Mouse (Mus musculus) A20 (cell line): Measurements from ENCODE around the gene Kcnh4.
A peak's percentile ranks its signal among the peaks of the same experiment; 100 is the strongest.

Experiments
- DNase-seq: peaks from one replicate; pipeline ENCODE4 v3.0.0-alpha.2; 2011; ENCODE audit warnings: low read depth, low spot score

Kcnh4 gene

GRCm38 (mm10) chr11:100710977-100711376 is 48.8 kb downstream of the Kcnh4 start:
- DNase-seq: no peak

- no peak for DNase-seq
Observed at GRCm38 (mm10) chr11:100710528-100710927, 49.2 kb downstream of the Kcnh4 start.

- DNase-seq: no peak
Observed at GRCm38 (mm10) chr11:100709201-100709810, 50.4 kb downstream of the Kcnh4 start.

GRCm38 (mm10) chr11:100705095-100705747 is 54.5 kb downstream of the Kcnh4 start:
- DNase-seq: no peak

GRCm38 (mm10) chr11:100703851-100704531 is 55.8 kb downstream of the Kcnh4 start, which contains the start of gene Dhx58:
Gene Dhx58 (minus strand): TSS chr11:100704271.
- DNase-seq: peak; percentile 61

GRCm38 (mm10) chr11:100703366-100703765 is 56.4 kb downstream of the Kcnh4 start:
- DNase-seq: peak; percentile 22

- no peak for DNase-seq
Observed at GRCm38 (mm10) chr11:100702906-100703305, 56.8 kb downstream of the Kcnh4 start.

- DNase-seq: peak; percentile 90
Observed at GRCm38 (mm10) chr11:100702081-100702851, 57.5 kb downstream of the Kcnh4 start.

GRCm38 (mm10) chr11:100701301-100701700 is 58.4 kb downstream of the Kcnh4 start:
- DNase-seq: peak; percentile 69

- no peak for DNase-seq
Observed at GRCm38 (mm10) chr11:100700710-100701109, 59.0 kb downstream of the Kcnh4 start.

- no peak for DNase-seq
Observed at GRCm38 (mm10) chr11:100697921-100698320, 61.8 kb downstream of the Kcnh4 start.

GRCm38 (mm10) chr11:100694926-100695325 is 64.8 kb downstream of the Kcnh4 start:
- DNase-seq: peak; percentile 73

GRCm38 (mm10) chr11:100693154-100693553 is 66.6 kb downstream of the Kcnh4 start:
- DNase-seq: no peak

GRCm38 (mm10) chr11:100692164-100692616 is 67.6 kb downstream of the Kcnh4 start, which contains the start of gene Zfp385c:
Gene Zfp385c (minus strand): TSS chr11:100692455.
- no peak for DNase-seq

- no peak for DNase-seq
Observed at GRCm38 (mm10) chr11:100690389-100690788, 69.4 kb downstream of the Kcnh4 start.
